Comparison of ENCODE assay signal across 19 mouse cellular contexts in the genomic region with DNA sequence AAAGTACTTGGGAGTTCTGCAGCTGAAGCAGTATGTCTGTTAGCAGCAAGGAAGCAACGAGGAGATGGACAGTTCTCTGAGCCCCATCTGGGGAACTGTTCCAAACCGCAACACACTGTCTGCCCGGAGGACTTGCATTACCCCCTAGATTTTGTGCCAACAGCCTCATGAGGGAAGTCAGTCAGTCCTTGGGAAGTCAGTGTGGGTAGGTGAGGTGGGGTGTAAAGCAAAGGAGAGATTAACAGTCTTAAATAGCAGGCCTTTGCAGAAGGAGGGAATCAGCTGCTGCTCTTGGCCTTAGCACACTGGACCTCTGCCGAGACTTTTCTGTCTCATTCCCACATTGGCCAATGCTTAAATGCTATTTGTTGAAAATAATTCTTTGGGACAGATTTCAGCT.
DNase-seq lines count a peak whose midpoint lies in the region; ATAC-seq lines count a peak whose summit lies in the region.
"Had no signal": no experiment of that assay in that cellular context is flagged by ENCODE, and none has a peak within 500 bp of the region (broad histone marks: within the 10 kb centered on the region; RNA-seq: fewer than 3 reads in every experiment).

No protein-coding gene starts in this region.

- H3K4me2 ChIP-seq in heart, embryonic 12.5 days = no peak overlapping the region
- H3K4me2 ChIP-seq: limb, embryonic 15.5 days; midbrain, embryonic 11.5 days; neural tube, embryonic 12.5 days had no signal

- H3K36me3 ChIP-seq in heart, embryonic 12.5 days = no peaks in the 10 kb centered on the region
- H3K36me3 ChIP-seq in hindbrain, embryonic 10.5 days = no peaks in the 10 kb centered on the region
- H3K36me3 ChIP-seq: limb, embryonic 15.5 days; neural tube, embryonic 12.5 days had no signal

- WGBS in heart, embryonic 12.5 days = 61% methylated on average over 4 of the region's 4 CpGs
- WGBS in hindbrain, embryonic 10.5 days = 80% methylated on average over 4 of the region's 4 CpGs

- H3K27me3 ChIP-seq in heart, embryonic 12.5 days (replicated peaks) = no peaks in the 10 kb centered on the region
- no peaks in the 10 kb centered on the region for H3K27me3 ChIP-seq in hindbrain, embryonic 10.5 days (ENCODE audit: insufficient read depth, poor library complexity, severe bottlenecking)
- H3K27me3 ChIP-seq: limb, embryonic 15.5 days; neural tube, embryonic 12.5 days had no signal

- no peak for ATAC-seq in heart, embryonic 12.5 days (ENCODE audit: insufficient number of reproducible peaks, low FRiP score)
- ATAC-seq in megakaryocyte progenitor cell, adult 5-6 weeks (replicated peaks; ENCODE audit: poor library complexity) = peak; percentile 69
- ATAC-seq in frontal cortex, adult (ENCODE audit: low TSS enrichment) = no peak; the same call in 1 of the 2 replicates
- ATAC-seq: hindbrain, postnatal 0 days; liver, postnatal 0 days had no signal

- no peak overlapping the region for H3K9ac ChIP-seq in heart, embryonic 12.5 days
- H3K9ac ChIP-seq: limb, embryonic 15.5 days; liver, postnatal 0 days; neural tube, embryonic 12.5 days had no signal

- H3K27ac ChIP-seq in heart, embryonic 12.5 days (ENCODE audit: poor library complexity, severe bottlenecking) = no peak overlapping the region
- H3K27ac ChIP-seq in hindbrain, embryonic 10.5 days = no peak overlapping the region
- H3K27ac ChIP-seq: forebrain, embryonic 10.5 days; hindbrain, postnatal 0 days; limb, embryonic 15.5 days; neural tube, embryonic 12.5 days; stomach, postnatal 0 days had no signal

- H3K4me1 ChIP-seq in heart, embryonic 12.5 days (replicated peaks) = no peaks in the 10 kb centered on the region
- H3K4me1 ChIP-seq in hindbrain, embryonic 10.5 days (replicated peaks) = no peaks in the 10 kb centered on the region
- H3K4me1 ChIP-seq: limb, embryonic 15.5 days; neural tube, embryonic 12.5 days had no signal

- no peaks in the 10 kb centered on the region for H3K9me3 ChIP-seq in heart, embryonic 12.5 days (replicated peaks)
- no peaks in the 10 kb centered on the region for H3K9me3 ChIP-seq in hindbrain, embryonic 10.5 days
- H3K9me3 ChIP-seq: forebrain, embryonic 10.5 days; limb, embryonic 15.5 days; neural tube, embryonic 12.5 days had no signal

- no peak overlapping the region for H3K4me3 ChIP-seq in heart, embryonic 12.5 days
- no peak overlapping the region for H3K4me3 ChIP-seq in hindbrain, embryonic 10.5 days
- H3K4me3 ChIP-seq: forebrain, embryonic 10.5 days; limb, embryonic 15.5 days; neural tube, embryonic 12.5 days had no signal

- peak; percentile 49 to 51 for DNase-seq in heart, adult 18-20 months
- DNase-seq in ovary, postnatal 10 days (ENCODE audit: low spot score) = peak; percentile 2
- DNase-seq in ovary, adult 18-20 months (ENCODE audit: low spot score) = no peak
- peak; percentile 22 for DNase-seq in gastrocnemius, postnatal 10 days
- no peak for DNase-seq in hindbrain, embryonic 10.5 days (ENCODE audit: low spot score)
- DNase-seq: kidney, adult 11 months; kidney, postnatal 14 days; liver, postnatal 0 days; lung, postnatal 14 days; right cerebral cortex, postnatal 25 days had no signal

Comparison
In these comparisons a context has a peak if more than half of its experiments do, and no peak if none do; other contexts are left out.
1. DNase-seq: peak in heart, adult 18-20 months (2 of 2), ovary, postnatal 10 days (single experiment) and gastrocnemius, postnatal 10 days (single experiment); none in ovary, adult 18-20 months (single experiment) and hindbrain, embryonic 10.5 days (single experiment).